Mouse (Mus musculus) testis, adult 2 months (tissue): ENCODE measurements at regions not wholly inside any gene's neighbourhood (a gene's known extent, or its start where the extent isn't known, plus 50 kb on each side); places are given as distances from the start of the nearest gene placed in this dataset.

ENCODE experiments used
- CTCF ChIP-seq: fragments of 200-500 bp; IDR thresholded peaks from 2 replicates; pipeline ENCODE4 v1.5.1; 2012; ENCODE audit warnings: low read depth, mild to moderate bottlenecking, inconsistent platforms, low read length, moderate library complexity; ENCODE audit not compliant: control insufficient read depth, insufficient read depth, insufficient replicate concordance
- POLR2A ChIP-seq: fragments of 200-500 bp; IDR thresholded peaks from 2 replicates; pipeline ENCODE4 v1.6.1; 2012; ENCODE audit warnings: low read depth, mild to moderate bottlenecking, inconsistent platforms, low read length, moderate library complexity; ENCODE audit not compliant: control insufficient read depth

DNA sequence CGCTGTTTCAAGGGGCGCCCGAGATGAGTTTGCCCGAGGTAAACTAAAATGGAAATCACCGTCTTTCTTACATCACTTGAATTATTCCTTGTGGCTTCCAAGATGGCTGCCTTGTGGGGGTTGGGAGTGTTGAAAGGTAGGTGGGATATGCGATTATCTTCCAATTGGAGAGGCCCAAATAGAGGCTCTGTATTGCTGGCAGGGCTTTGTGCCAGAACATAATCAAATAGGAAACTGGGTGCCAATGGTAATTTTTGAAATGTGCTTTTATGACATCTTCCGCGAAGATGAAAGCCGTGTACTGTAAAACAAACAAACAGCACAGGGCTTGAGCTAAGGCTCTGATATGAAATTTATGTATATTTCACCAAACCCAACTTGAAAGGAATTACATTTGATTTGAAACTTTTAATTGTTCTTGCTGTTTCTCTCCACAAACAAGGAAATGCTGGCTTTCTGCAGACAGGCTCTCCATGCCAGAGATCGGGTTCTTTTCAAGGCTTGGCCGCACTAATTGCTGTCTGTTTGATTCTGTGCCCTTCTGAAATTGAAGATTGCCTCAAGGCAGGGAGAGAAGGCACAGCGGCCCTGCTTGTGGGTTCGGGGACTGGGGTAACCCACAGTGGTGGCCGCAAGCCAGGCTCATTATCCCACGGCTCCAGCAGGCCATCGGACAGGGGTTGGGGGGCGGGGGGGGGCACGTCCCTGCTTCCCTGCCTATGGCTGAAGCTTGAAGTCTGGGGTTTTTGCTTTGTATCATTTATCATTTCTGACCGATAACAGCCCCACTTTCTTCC lies 108.6 kb upstream of the Rpl34 start:
- no peak for TF ChIP-seq CTCF
- TF ChIP-seq POLR2A: no peak
